In genomic region chr12:117380836-117381235, GRCm38 (mm10) we compare ENCODE assay signal across 26 mouse cellular contexts.
A peak's percentile ranks its signal among the peaks of the same experiment; 100 is the strongest.
DNase-seq lines count a peak whose midpoint lies in the region; ATAC-seq and TF ChIP-seq lines count a peak whose summit lies in the region.
"Had no signal": no experiment of that assay in that cellular context is flagged by ENCODE, and none has a peak within 500 bp of the region (broad histone marks: within the 10 kb centered on the region; RNA-seq: fewer than 3 reads in every experiment).

No protein-coding gene starts in this region.

- no peak for TF ChIP-seq POLR2A in ES-Bruce4 (IDR thresholded peaks at IDR 0.05; ENCODE audit: insufficient read depth, low read length)

- H3K27ac ChIP-seq in embryonic facial prominence, embryonic 14.5 days (replicated peaks; ENCODE audit: low read depth, low read length), result no peak overlapping the region
- no peak overlapping the region for H3K27ac ChIP-seq in embryonic facial prominence, embryonic 10.5 days (replicated peaks)
- no peak overlapping the region for H3K27ac ChIP-seq in forebrain, embryonic 16.5 days (ENCODE audit: low read length)
- no peak overlapping the region for H3K27ac ChIP-seq in forebrain, embryonic 11.5 days (ENCODE audit: low read depth, low read length)
- H3K27ac ChIP-seq in ES-Bruce4 (ENCODE audit: insufficient read depth, low read length), result peak overlapping the region; percentile 41
- H3K27ac ChIP-seq: embryonic facial prominence, embryonic 15.5 days; gastrocnemius, adult 2 months; hindbrain, embryonic 13.5 days had no signal

- 60% methylated on average over 6 of the region's 6 CpGs for WGBS in embryonic facial prominence, embryonic 14.5 days
- 72% methylated on average over 6 of the region's 6 CpGs for WGBS in embryonic facial prominence, embryonic 10.5 days
- WGBS in forebrain, embryonic 16.5 days, result 22% methylated on average over 6 of the region's 6 CpGs
- 46% methylated on average over 6 of the region's 6 CpGs for WGBS in forebrain, embryonic 11.5 days

- no peak overlapping the region for H3K4me3 ChIP-seq in embryonic facial prominence, embryonic 14.5 days (ENCODE audit: low read depth, low read length)
- no peak overlapping the region for H3K4me3 ChIP-seq in embryonic facial prominence, embryonic 10.5 days
- H3K4me3 ChIP-seq in forebrain, embryonic 16.5 days (replicated peaks; ENCODE audit: low read length), result no peak overlapping the region
- H3K4me3 ChIP-seq in forebrain, embryonic 11.5 days (ENCODE audit: low read depth, low read length), result no peak overlapping the region
- H3K4me3 ChIP-seq in ES-Bruce4 (ENCODE audit: low read depth, low read length), result no peak overlapping the region
- H3K4me3 ChIP-seq: embryonic facial prominence, embryonic 15.5 days; gastrocnemius, adult 2 months; hindbrain, embryonic 13.5 days had no signal

- ATAC-seq in embryonic facial prominence, embryonic 14.5 days (ENCODE audit: low read depth), result no peak
- peak; percentile 52; the same call in 1 of the 2 replicates for ATAC-seq in forebrain, embryonic 16.5 days
- ATAC-seq in forebrain, embryonic 11.5 days (replicated peaks; ENCODE audit: low FRiP score), result no peak
- ATAC-seq: forebrain, postnatal 0 days; hindbrain, embryonic 16.5 days; inflammation-experienced regulatory T-cells, adult 6 months; intestine, embryonic 16.5 days; Patski had no signal

- TF ChIP-seq CTCF in ES-Bruce4 (IDR thresholded peaks at IDR 0.05; ENCODE audit: low read depth, low read length), result no peak

- H3K36me3 ChIP-seq in embryonic facial prominence, embryonic 14.5 days (ENCODE audit: control insufficient read depth, insufficient read depth, low read length), result no peaks in the 10 kb centered on the region
- no peaks in the 10 kb centered on the region for H3K36me3 ChIP-seq in embryonic facial prominence, embryonic 10.5 days (replicated peaks)
- no peaks in the 10 kb centered on the region for H3K36me3 ChIP-seq in forebrain, embryonic 16.5 days (ENCODE audit: control insufficient read depth, insufficient read depth)
- H3K36me3 ChIP-seq in forebrain, embryonic 11.5 days (ENCODE audit: control insufficient read depth, insufficient read depth, low read length), result no peaks in the 10 kb centered on the region
- H3K36me3 ChIP-seq in ES-Bruce4 (ENCODE audit: control insufficient read depth, insufficient read depth, low read length, poor library complexity, severe bottlenecking), result no peaks in the 10 kb centered on the region
- H3K36me3 ChIP-seq: embryonic facial prominence, embryonic 15.5 days; G1E; hindbrain, embryonic 13.5 days had no signal

- no peaks in the 10 kb centered on the region for H3K27me3 ChIP-seq in embryonic facial prominence, embryonic 14.5 days (replicated peaks; ENCODE audit: control insufficient read depth, insufficient read depth, low read length)
- H3K27me3 ChIP-seq in embryonic facial prominence, embryonic 10.5 days (replicated peaks; ENCODE audit: low read depth, poor library complexity, severe bottlenecking), result no peaks in the 10 kb centered on the region
- H3K27me3 ChIP-seq in forebrain, embryonic 16.5 days (replicated peaks; ENCODE audit: control insufficient read depth, insufficient read depth, low read length), result peaks cover 7% of the 10 kb centered on the region; the same call in 1 of the 2 replicates
- peaks cover 2% of the 10 kb centered on the region; the same call in 1 of the 2 replicates for H3K27me3 ChIP-seq in forebrain, embryonic 11.5 days (ENCODE audit: control insufficient read depth, insufficient read depth, low read length)
- H3K27me3 ChIP-seq in ES-Bruce4 (ENCODE audit: control insufficient read depth, insufficient read depth, low read length, poor library complexity, severe bottlenecking), result no peaks in the 10 kb centered on the region
- H3K27me3 ChIP-seq: embryonic facial prominence, embryonic 15.5 days; hindbrain, embryonic 13.5 days had no signal

- no peaks in the 10 kb centered on the region for H3K4me1 ChIP-seq in embryonic facial prominence, embryonic 14.5 days (ENCODE audit: control insufficient read depth, insufficient read depth, low read length)
- H3K4me1 ChIP-seq in embryonic facial prominence, embryonic 10.5 days, result no peaks in the 10 kb centered on the region; the same call in 1 of the 2 replicates
- H3K4me1 ChIP-seq in forebrain, embryonic 16.5 days (replicated peaks; ENCODE audit: control insufficient read depth, insufficient read depth, low read length), result 0 out of 2 replicates have a peak, but pooled peaks cover 2% of the 10 kb centered on the region
- H3K4me1 ChIP-seq in forebrain, embryonic 11.5 days (replicated peaks; ENCODE audit: control insufficient read depth, insufficient read depth, low read length), result no peaks in the 10 kb centered on the region
- H3K4me1 ChIP-seq in ES-Bruce4 (ENCODE audit: control insufficient read depth, insufficient read depth, low read length), result no peaks in the 10 kb centered on the region
- H3K4me1 ChIP-seq: embryonic facial prominence, embryonic 15.5 days; hindbrain, embryonic 13.5 days had no signal

- H3K9ac ChIP-seq in embryonic facial prominence, embryonic 14.5 days (ENCODE audit: low read depth, low read length), result no peak overlapping the region
- no peak overlapping the region for H3K9ac ChIP-seq in forebrain, embryonic 16.5 days (replicated peaks; ENCODE audit: low read depth, low read length)
- H3K9ac ChIP-seq in forebrain, embryonic 11.5 days (ENCODE audit: low read length), result no peak overlapping the region
- H3K9ac ChIP-seq in ES-Bruce4 (ENCODE audit: low read depth, poor library complexity, severe bottlenecking), result no peak overlapping the region
- H3K9ac ChIP-seq: embryonic facial prominence, embryonic 15.5 days; forebrain, postnatal 0 days; hindbrain, embryonic 13.5 days had no signal

- 0 out of 2 replicates have a peak, but pooled peaks cover 3% of the 10 kb centered on the region for H3K9me3 ChIP-seq in embryonic facial prominence, embryonic 14.5 days (ENCODE audit: control insufficient read depth, low read length)
- H3K9me3 ChIP-seq in embryonic facial prominence, embryonic 10.5 days, result no peaks in the 10 kb centered on the region
- H3K9me3 ChIP-seq in forebrain, embryonic 16.5 days (ENCODE audit: control insufficient read depth, low read length), result no peaks in the 10 kb centered on the region
- no peaks in the 10 kb centered on the region; the same call in 1 of the 2 replicates for H3K9me3 ChIP-seq in forebrain, embryonic 11.5 days (ENCODE audit: control insufficient read depth, low read length)
- peaks cover 9% of the 10 kb centered on the region for H3K9me3 ChIP-seq in ES-Bruce4 (replicated peaks; ENCODE audit: control insufficient read depth, insufficient read depth, low read length, poor library complexity, severe bottlenecking)
- H3K9me3 ChIP-seq: embryonic facial prominence, embryonic 15.5 days; hindbrain, embryonic 13.5 days had no signal

- H3K4me2 ChIP-seq in embryonic facial prominence, embryonic 14.5 days (ENCODE audit: low read depth, low read length), result no peak overlapping the region
- H3K4me2 ChIP-seq in forebrain, embryonic 16.5 days (ENCODE audit: low read length), result no peak overlapping the region
- H3K4me2 ChIP-seq in forebrain, embryonic 11.5 days (ENCODE audit: low read depth, low read length, severe bottlenecking), result no peak overlapping the region
- H3K4me2 ChIP-seq: embryonic facial prominence, embryonic 15.5 days; heart, embryonic 11.5 days; hindbrain, embryonic 13.5 days had no signal

- DNase-seq in embryonic facial prominence, embryonic 14.5 days (ENCODE audit: low spot score), result peak; percentile 29
- DNase-seq in embryonic facial prominence, embryonic 10.5 days (ENCODE audit: low spot score), result no peak
- DNase-seq in forebrain, embryonic 11.5 days (ENCODE audit: low spot score), result no peak
- no peak for DNase-seq in cerebellum, postnatal 10 days
- DNase-seq: adrenal gland, postnatal 10 days; adrenal gland, postnatal 36 days; cerebellum, adult 11 months; cerebellum, adult 2 months; cerebellum, adult 9-11 months; cerebellum, postnatal 36 days; embryo, embryonic 11 days; forebrain, postnatal 0 days; gastrocnemius, adult 2 months; gastrocnemius, postnatal 14 days; heart, adult 11 months; kidney, adult 18-20 months had no signal

- TF ChIP-seq EP300 in ES-Bruce4 (IDR thresholded peaks at IDR 0.05; ENCODE audit: insufficient read depth, low read depth, low read length), result no peak
